Mouse (Mus musculus): Measurements from ENCODE around the gene 4930451I11Rik. TPM values are rescaled to one million over a fixed set of nuclear protein-coding genes. Genes with fewer than 3 reads are reported as not detected.
A peak's percentile ranks its signal among the peaks of the same experiment; 100 is the strongest.

Gene 4930451I11Rik
- polyA plus RNA-seq, 1 experiment from 2014 or later: not detected

DNA sequence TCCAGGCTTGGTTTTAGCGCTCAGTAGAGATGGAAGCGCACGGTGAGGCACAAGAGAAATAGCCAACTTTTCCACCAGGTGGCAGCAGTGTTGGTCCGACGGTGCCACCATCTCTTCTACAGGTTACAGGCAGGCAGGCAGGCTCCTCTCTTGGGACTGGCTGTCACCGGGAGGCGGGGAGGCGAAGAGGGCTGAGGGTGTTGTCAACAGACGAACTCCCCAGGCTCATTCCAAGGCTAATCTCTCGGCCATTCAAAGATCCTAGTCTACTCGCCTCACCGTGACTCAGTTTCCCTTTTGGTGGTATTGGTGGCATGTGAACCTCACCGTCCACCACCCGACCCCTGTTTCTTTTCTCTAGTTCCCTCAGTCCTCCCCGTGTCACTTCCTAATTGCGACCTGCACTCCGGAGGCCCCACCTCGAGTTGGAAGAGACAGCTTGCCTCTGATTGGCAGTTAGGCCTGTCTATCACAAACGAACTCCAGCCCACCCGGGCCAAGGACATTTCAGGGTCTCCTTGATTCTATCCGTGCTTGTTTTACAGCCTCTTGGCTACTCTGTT is 678 bp upstream of the 4930451I11Rik start:
- ATAC-seq (ENCODE audit: insufficient read depth): peak; percentile 73
- Histone ChIP-seq H3K9me3 (replicated peaks) (no peaks in the 10 kb centered on the region), H3K4me2 (peak overlapping the region; percentile 57), H3K27ac (replicated peaks) (no peak overlapping the region), H3K4me3 (replicated peaks) (peak overlapping the region; percentile 30), H3K9ac (no peak overlapping the region), H3K27me3 (peaks cover 32% of the 10 kb centered on the region), H3K36me3 (replicated peaks) (no peaks in the 10 kb centered on the region), H3K4me1 (replicated peaks) (peaks cover 5% of the 10 kb centered on the region)
- WGBS (ENCODE audit: insufficient replicate concordance): under 1% methylated on average over 21 of the region's 21 CpGs

DNA sequence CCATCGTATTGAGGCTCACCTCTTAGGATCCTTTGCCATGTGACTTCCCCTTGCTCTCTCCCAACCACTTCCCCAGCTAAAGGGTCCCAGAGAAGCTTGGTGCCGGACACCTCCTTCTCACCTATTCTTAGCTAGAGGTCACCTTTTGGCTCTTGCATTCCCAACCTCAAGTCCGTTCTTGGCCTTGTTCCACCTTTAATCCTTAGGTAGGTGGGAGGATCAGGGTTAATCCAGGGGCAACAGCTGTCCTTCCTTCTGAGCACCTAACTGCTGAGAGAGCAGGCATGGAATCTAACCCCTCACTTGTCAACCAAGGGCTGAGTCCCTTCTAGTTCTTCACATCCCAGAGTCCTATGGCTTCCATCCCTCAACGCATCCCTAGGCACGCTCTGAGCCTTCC is 5.5 kb downstream of the 4930451I11Rik start:
- Histone ChIP-seq H3K36me3 (replicated peaks) (no peaks in the 10 kb centered on the region), H3K27me3 (peaks cover 82% of the 10 kb centered on the region), H3K4me3 (replicated peaks) (no peak overlapping the region), H3K4me2 (no peak overlapping the region), H3K27ac (replicated peaks) (no peak overlapping the region), H3K4me1 (replicated peaks) (0 out of 2 replicates have a peak, but pooled peaks cover 8% of the 10 kb centered on the region), H3K9me3 (replicated peaks) (no peaks in the 10 kb centered on the region), H3K9ac (no peak overlapping the region)
- no peak for ATAC-seq (ENCODE audit: insufficient read depth)
- WGBS (ENCODE audit: insufficient replicate concordance): 53% methylated on average over 5 of the region's 5 CpGs

DNA sequence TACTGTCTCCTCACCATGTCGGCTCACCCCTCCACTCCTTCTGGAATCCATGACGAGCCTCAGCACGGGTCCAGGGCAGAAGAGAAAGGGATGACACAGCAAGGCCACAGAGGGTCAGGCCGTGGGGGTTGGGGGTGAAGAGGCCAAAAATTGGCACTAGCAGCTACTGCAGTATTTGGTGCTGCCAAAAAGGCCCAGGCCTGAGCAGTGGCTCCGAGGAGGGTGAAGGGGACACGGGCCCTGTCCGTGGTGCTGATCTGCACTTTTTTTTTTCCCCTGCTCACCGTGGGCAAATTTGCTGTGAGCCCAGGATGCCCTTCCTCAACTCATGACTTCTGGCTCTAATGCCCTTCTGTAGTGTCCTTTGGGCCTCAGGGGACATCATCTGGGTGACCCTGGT is 6.0 kb downstream of the 4930451I11Rik start:
- Histone ChIP-seq H3K4me1 (replicated peaks) (0 out of 2 replicates have a peak, but pooled peaks cover 8% of the 10 kb centered on the region), H3K4me2 (no peak overlapping the region), H3K27me3 (peaks cover 80% of the 10 kb centered on the region), H3K27ac (replicated peaks) (no peak overlapping the region), H3K9me3 (replicated peaks) (no peaks in the 10 kb centered on the region), H3K4me3 (replicated peaks) (no peak overlapping the region), H3K9ac (no peak overlapping the region), H3K36me3 (replicated peaks) (no peaks in the 10 kb centered on the region)
- no peak for ATAC-seq (ENCODE audit: insufficient read depth)
- 25% methylated on average over 8 of the region's 8 CpGs for WGBS (ENCODE audit: insufficient replicate concordance)

DNA sequence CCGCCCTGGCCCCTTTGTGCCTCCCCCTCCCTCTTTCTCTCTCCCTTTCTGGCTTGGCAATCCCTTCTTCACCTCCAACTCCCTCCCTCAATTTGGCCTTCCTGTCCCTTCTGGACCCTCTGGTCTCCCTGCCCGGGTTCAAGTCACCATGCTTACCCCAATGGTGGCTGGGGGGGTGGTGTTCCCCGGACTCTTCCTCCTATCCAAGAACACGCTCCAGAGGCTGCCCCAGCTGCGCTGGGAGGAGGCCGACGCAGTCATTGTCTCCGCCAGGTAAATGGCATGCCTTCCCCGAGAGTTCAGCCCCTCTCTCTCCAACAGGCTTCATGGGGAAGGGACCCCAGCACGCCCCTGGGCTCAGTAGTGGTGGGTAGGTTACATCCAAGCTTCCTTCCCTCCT is 7.5 kb downstream of the 4930451I11Rik start:
- ATAC-seq (ENCODE audit: insufficient read depth): no peak

GRCm38 (mm10) chr7:126823202-126823711 is 8.2 kb downstream of the 4930451I11Rik start:
- no peak for ATAC-seq (ENCODE audit: insufficient read depth)
- Histone ChIP-seq H3K27me3 (peaks cover 62% of the 10 kb centered on the region), H3K4me3 (replicated peaks) (no peak overlapping the region), H3K36me3 (replicated peaks) (no peaks in the 10 kb centered on the region), H3K27ac (replicated peaks) (no peak overlapping the region), H3K9me3 (replicated peaks) (no peaks in the 10 kb centered on the region), H3K4me2 (no peak overlapping the region), H3K4me1 (replicated peaks) (0 out of 2 replicates have a peak, but pooled peaks cover 8% of the 10 kb centered on the region), H3K9ac (no peak overlapping the region)
- WGBS (ENCODE audit: insufficient replicate concordance): 5% methylated on average over 18 of the region's 19 CpGs

More for the DNA sequence above, 7.5 kb downstream of the 4930451I11Rik start:
- H3K4me3 ChIP-seq (replicated peaks): no peak overlapping the region
- no peak overlapping the region for H3K27ac ChIP-seq (replicated peaks)
- no peak overlapping the region for H3K4me2 ChIP-seq
- H3K9me3 ChIP-seq (replicated peaks): no peaks in the 10 kb centered on the region
- WGBS (ENCODE audit: insufficient replicate concordance): 16% methylated on average over 10 of the region's 10 CpGs
- no peak overlapping the region for H3K9ac ChIP-seq
- peaks cover 68% of the 10 kb centered on the region for H3K27me3 ChIP-seq
- no peaks in the 10 kb centered on the region for H3K36me3 ChIP-seq (replicated peaks)
- H3K4me1 ChIP-seq (replicated peaks): 0 out of 2 replicates have a peak, but pooled peaks cover 8% of the 10 kb centered on the region

GRCm38 (mm10) chr7:126822741-126823140 is 8.7 kb downstream of the 4930451I11Rik start:
- H3K27ac ChIP-seq (replicated peaks): no peak overlapping the region
- no peak for ATAC-seq (ENCODE audit: insufficient read depth)
- H3K9ac ChIP-seq: no peak overlapping the region
- H3K9me3 ChIP-seq (replicated peaks): no peaks in the 10 kb centered on the region
- H3K36me3 ChIP-seq (replicated peaks): no peaks in the 10 kb centered on the region
- no peak overlapping the region for H3K4me3 ChIP-seq (replicated peaks)
- 34% methylated on average over 9 of the region's 9 CpGs for WGBS (ENCODE audit: insufficient replicate concordance)
- H3K27me3 ChIP-seq: peaks cover 61% of the 10 kb centered on the region
- 0 out of 2 replicates have a peak, but pooled peaks cover 8% of the 10 kb centered on the region for H3K4me1 ChIP-seq (replicated peaks)
- H3K4me2 ChIP-seq: no peak overlapping the region

DNA sequence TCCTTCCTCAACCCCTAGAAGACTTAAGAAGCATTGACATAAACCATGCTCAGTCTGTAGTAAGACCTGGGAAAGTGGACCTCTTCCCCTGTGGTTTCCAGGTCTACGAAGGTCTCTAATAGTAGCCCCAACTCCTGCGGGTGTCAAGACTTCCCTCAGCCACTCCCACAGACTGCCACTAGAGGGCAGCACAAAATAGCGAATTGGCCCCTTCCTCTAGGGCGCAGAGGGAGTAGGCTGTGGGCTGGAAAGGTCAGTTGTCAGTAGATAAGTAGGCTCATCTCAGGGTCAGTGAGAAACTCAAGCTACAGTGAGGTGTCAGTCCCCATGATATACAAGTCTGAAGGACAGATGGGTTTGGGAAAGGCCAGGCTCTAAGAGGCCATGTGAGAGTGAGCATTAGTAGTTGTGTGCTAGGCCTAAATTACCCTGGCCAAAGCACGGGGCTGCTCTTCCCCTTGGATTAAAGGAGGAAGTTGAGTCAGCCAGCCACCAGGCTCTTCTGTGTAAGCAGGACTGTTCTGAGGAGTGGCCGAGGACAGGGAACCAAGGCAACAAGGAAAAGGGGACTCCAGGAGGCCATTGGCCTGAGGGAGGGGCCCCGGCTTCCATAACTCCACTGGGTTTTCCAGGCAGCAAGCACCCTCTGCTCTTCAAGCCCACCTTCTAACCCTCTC is 9.5 kb downstream of the 4930451I11Rik start:
- Histone ChIP-seq H3K9ac (no peak overlapping the region), H3K4me2 (no peak overlapping the region), H3K27ac (replicated peaks) (no peak overlapping the region), H3K36me3 (replicated peaks) (no peaks in the 10 kb centered on the region), H3K27me3 (peaks cover 61% of the 10 kb centered on the region), H3K4me3 (replicated peaks) (no peak overlapping the region), H3K4me1 (replicated peaks) (0 out of 2 replicates have a peak, but pooled peaks cover 8% of the 10 kb centered on the region), H3K9me3 (replicated peaks) (no peaks in the 10 kb centered on the region)
- ATAC-seq (ENCODE audit: insufficient read depth): no peak
- 22% methylated on average over 7 of the region's 7 CpGs for WGBS (ENCODE audit: insufficient replicate concordance)

DNA sequence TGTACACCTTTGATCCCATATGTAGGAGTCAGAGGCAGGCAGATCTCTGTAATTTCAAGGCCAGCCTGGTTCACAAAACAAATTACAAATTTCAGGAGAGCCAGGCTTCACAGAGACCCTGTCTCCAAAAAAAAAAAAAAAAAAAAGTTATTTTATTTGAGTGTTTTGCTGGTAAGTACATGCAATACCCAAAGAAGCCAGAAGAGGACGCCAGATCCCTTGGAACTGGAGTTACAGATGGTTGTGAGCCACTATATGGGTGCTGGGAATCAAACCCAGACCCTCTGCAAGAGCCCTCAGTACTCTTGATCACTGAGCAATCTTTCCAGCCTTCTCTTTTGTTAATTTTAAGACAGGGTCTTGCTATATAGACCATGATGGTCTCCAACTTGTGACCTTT is 12.6 kb downstream of the 4930451I11Rik start:
- H3K4me1 ChIP-seq (replicated peaks): 0 out of 2 replicates have a peak, but pooled peaks cover 8% of the 10 kb centered on the region
- WGBS (ENCODE audit: insufficient replicate concordance): 17% methylated on average over 1 of the region's 1 CpGs

GRCm38 (mm10) chr7:126817595-126817994 is 13.8 kb downstream of the 4930451I11Rik start:
- H3K27ac ChIP-seq (replicated peaks): no peak overlapping the region
- 0 out of 2 replicates have a peak, but pooled peaks cover 7% of the 10 kb centered on the region for H3K4me1 ChIP-seq (replicated peaks)
- peaks cover 18% of the 10 kb centered on the region for H3K27me3 ChIP-seq
- H3K4me2 ChIP-seq: no peak overlapping the region
- ATAC-seq (ENCODE audit: insufficient read depth): no peak
- WGBS (ENCODE audit: insufficient replicate concordance): 71% methylated on average over 7 of the region's 7 CpGs
- no peaks in the 10 kb centered on the region for H3K9me3 ChIP-seq (replicated peaks)
- no peak overlapping the region for H3K9ac ChIP-seq
- no peak overlapping the region for H3K4me3 ChIP-seq (replicated peaks)
- no peaks in the 10 kb centered on the region for H3K36me3 ChIP-seq (replicated peaks)

More for the DNA sequence above, 12.6 kb downstream of the 4930451I11Rik start:
- no peak overlapping the region for H3K27ac ChIP-seq (replicated peaks)
- H3K4me3 ChIP-seq (replicated peaks): no peak overlapping the region
- no peak overlapping the region for H3K4me2 ChIP-seq
- H3K27me3 ChIP-seq: peaks cover 31% of the 10 kb centered on the region
- H3K9me3 ChIP-seq (replicated peaks): no peaks in the 10 kb centered on the region
- H3K9ac ChIP-seq: no peak overlapping the region
- no peak for ATAC-seq (ENCODE audit: insufficient read depth)
- no peaks in the 10 kb centered on the region for H3K36me3 ChIP-seq (replicated peaks)

- H3K36me3 ChIP-seq (replicated peaks): no peaks in the 10 kb centered on the region
- no peak overlapping the region for H3K4me3 ChIP-seq (replicated peaks)
- H3K9ac ChIP-seq: no peak overlapping the region
- no peak overlapping the region for H3K27ac ChIP-seq (replicated peaks)
- no peak overlapping the region for H3K4me2 ChIP-seq
- no peaks in the 10 kb centered on the region for H3K9me3 ChIP-seq (replicated peaks)
- peaks cover 10% of the 10 kb centered on the region; the same call in 1 of the 2 replicates for H3K27me3 ChIP-seq
- WGBS (ENCODE audit: insufficient replicate concordance): 63% methylated on average over 8 of the region's 8 CpGs
- H3K4me1 ChIP-seq (replicated peaks): no peaks in the 10 kb centered on the region
- no peak for ATAC-seq (ENCODE audit: insufficient read depth)
Measured at GRCm38 (mm10) chr7:126816494-126816893, 14.9 kb downstream of the 4930451I11Rik start.

DNA sequence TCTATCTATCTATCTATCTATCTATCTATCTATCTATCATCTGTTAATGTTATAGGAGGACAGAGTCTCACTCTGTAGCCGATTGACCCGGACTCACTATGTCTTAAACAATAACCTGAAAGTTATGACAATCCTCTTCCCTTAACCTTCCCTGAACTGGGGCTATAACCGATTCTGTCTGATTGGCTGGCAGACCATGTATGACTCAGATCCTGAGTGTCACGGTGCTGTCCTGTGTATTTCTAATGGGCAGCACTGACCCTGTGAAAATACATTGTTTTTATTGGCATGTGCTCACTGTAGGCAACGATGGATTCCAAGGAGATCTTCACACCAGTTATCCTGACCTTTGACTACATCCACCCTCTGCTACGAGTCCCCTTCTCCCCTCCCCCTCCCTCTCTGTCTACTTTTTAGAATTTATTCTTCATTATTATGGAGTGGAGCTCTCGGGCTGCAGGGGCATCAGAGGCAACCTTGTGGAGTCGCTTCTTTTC is 15.7 kb downstream of the 4930451I11Rik start:
- H3K4me2 ChIP-seq: no peak overlapping the region
- no peak for ATAC-seq (ENCODE audit: insufficient read depth)
- H3K27me3 ChIP-seq: peaks cover 3% of the 10 kb centered on the region; the same call in 1 of the 2 replicates
- H3K9me3 ChIP-seq (replicated peaks): no peaks in the 10 kb centered on the region
- no peaks in the 10 kb centered on the region for H3K36me3 ChIP-seq (replicated peaks)
- H3K4me3 ChIP-seq (replicated peaks): no peak overlapping the region
- H3K27ac ChIP-seq (replicated peaks): no peak overlapping the region
- H3K9ac ChIP-seq: no peak overlapping the region
- no peaks in the 10 kb centered on the region for H3K4me1 ChIP-seq (replicated peaks)
- WGBS (ENCODE audit: insufficient replicate concordance): 55% methylated on average over 8 of the region's 8 CpGs
